Mouse (Mus musculus): Measurements from ENCODE around the gene Mgst2. TPM values are rescaled to one million over a fixed set of nuclear protein-coding genes. Genes with fewer than 3 reads are reported as not detected.

Mgst2 gene
- polyA plus RNA-seq, 1 experiment from 2014 or later: 16.0 TPM

DNA sequence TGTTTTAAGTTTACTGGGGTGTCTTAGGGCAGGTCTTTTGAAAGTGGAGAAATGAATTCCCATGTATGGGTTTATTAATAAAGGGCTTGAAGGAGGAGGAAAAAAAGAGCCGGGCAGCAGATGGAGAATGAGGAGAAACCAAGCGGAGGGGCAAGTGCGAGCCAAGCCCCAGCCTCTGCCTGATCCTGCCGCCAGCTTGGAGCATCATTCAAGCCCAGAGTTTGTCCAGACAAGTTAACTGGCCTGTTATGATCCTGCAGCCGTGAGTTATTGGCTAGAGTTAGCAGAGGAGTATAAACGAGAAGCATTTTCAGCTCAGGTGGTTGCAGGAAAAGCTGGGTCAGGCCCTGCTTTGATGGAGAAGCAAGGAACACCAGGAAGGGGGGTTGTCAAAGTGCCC is 26.2 kb downstream of the Mgst2 start:
- H3K4me2 ChIP-seq: no peak overlapping the region
- H3K9me3 ChIP-seq: no peaks in the 10 kb centered on the region
- 62% methylated on average over 6 of the region's 6 CpGs for WGBS
- no peak overlapping the region for H3K4me3 ChIP-seq
- H3K36me3 ChIP-seq: peaks cover 17% of the 10 kb centered on the region
- no peaks in the 10 kb centered on the region for H3K4me1 ChIP-seq
- H3K9ac ChIP-seq: no peak overlapping the region
- no peak for ATAC-seq (ENCODE audit: insufficient number of reproducible peaks, low FRiP score, low TSS enrichment, low read depth)
- no peaks in the 10 kb centered on the region for H3K27me3 ChIP-seq
- no peak overlapping the region for H3K27ac ChIP-seq

DNA sequence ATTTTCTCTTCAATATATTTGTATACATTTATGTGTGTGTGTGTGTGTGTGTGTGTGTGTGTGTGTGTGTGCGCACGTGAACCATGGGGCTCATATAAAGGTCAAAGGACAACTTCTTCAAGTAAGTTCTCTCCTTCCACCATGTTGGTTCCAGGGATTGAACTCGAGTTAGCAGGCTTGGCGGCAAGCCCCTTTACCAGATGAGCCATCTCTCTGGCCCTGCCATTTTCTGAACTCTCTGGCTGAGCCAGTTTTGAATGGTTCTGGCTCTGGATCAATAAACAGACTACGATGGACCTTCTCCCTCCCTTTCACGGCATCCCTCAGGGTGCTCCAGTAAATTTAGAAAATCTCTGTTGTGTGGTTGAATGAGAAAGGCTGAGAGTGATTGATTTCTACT is 26.6 kb downstream of the Mgst2 start:
- H3K4me1 ChIP-seq: no peaks in the 10 kb centered on the region
- no peak overlapping the region for H3K4me2 ChIP-seq
- no peak overlapping the region for H3K27ac ChIP-seq
- H3K9ac ChIP-seq: no peak overlapping the region
- peaks cover 17% of the 10 kb centered on the region for H3K36me3 ChIP-seq
- WGBS: 77% methylated on average over 6 of the region's 6 CpGs
- H3K27me3 ChIP-seq: no peaks in the 10 kb centered on the region
- no peak overlapping the region for H3K4me3 ChIP-seq
- ATAC-seq (ENCODE audit: insufficient number of reproducible peaks, low FRiP score, low TSS enrichment, low read depth): no peak
- no peaks in the 10 kb centered on the region for H3K9me3 ChIP-seq

GRCm38 (mm10) chr3:51688725-51689124 is 28.6 kb downstream of the Mgst2 start:
- no peak for ATAC-seq (ENCODE audit: insufficient number of reproducible peaks, low FRiP score, low TSS enrichment, low read depth)
- Histone ChIP-seq H3K4me3 (no peak overlapping the region), H3K27me3 (no peaks in the 10 kb centered on the region), H3K36me3 (peaks cover 17% of the 10 kb centered on the region), H3K4me1 (no peaks in the 10 kb centered on the region), H3K4me2 (no peak overlapping the region), H3K9me3 (no peaks in the 10 kb centered on the region), H3K27ac (no peak overlapping the region), H3K9ac (no peak overlapping the region)
- WGBS: 83% methylated on average over 8 of the region's 8 CpGs

DNA sequence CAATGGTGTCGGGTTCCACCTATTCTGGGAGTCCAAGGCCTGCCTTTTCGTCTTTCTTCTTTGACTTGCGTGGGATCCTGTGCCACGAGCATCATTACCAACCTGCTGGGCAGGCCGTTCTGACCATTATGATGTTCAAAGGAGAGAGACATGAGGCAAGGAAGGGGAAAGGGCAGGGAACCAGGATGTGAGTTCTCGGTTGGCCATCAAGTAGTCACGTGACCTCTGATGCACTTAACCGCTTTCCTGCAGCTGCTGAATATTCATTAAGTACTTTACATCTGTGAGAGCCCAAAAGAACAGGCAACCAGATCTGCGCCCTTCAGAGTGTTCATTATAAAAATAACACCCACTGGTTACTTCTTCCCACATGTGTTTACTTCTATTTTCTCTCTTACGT is 33.0 kb downstream of the Mgst2 start:
- peaks cover 17% of the 10 kb centered on the region for H3K36me3 ChIP-seq
- ATAC-seq (ENCODE audit: insufficient number of reproducible peaks, low FRiP score, low TSS enrichment, low read depth): no peak
- 81% methylated on average over 10 of the region's 10 CpGs for WGBS
- H3K4me2 ChIP-seq: no peak overlapping the region
- no peak overlapping the region for H3K9ac ChIP-seq
- no peaks in the 10 kb centered on the region for H3K9me3 ChIP-seq
- H3K4me1 ChIP-seq: no peaks in the 10 kb centered on the region
- H3K27ac ChIP-seq: no peak overlapping the region
- no peak overlapping the region for H3K4me3 ChIP-seq
- no peaks in the 10 kb centered on the region for H3K27me3 ChIP-seq

GRCm38 (mm10) chr3:51694576-51694975 is 34.4 kb downstream of the Mgst2 start:
- Histone ChIP-seq H3K4me1 (no peaks in the 10 kb centered on the region), H3K9me3 (no peaks in the 10 kb centered on the region), H3K27me3 (no peaks in the 10 kb centered on the region), H3K36me3 (peaks cover 10% of the 10 kb centered on the region), H3K9ac (no peak overlapping the region), H3K4me3 (no peak overlapping the region), H3K27ac (no peak overlapping the region), H3K4me2 (no peak overlapping the region)
- no peak for ATAC-seq (ENCODE audit: insufficient number of reproducible peaks, low FRiP score, low TSS enrichment, low read depth)
- 85% methylated on average over 14 of the region's 14 CpGs for WGBS

DNA sequence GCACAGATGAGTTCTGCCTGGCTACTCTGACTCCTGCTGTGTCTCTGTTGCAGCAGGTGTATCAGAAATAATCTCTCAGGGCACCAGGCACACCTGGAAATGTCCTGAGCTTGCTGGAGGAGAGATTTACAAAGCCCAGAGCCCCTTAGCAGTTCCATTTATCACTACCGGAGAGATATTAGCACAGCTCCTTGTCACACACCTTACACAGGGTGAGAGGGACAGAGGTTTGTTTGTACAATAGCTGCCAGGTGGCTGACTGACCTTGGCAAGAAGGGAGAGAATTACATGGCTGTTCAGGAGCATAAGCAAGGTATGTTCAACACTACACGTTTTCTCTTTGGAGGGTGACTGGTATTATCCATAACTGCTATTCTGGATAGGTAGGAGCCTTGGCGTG is 35.6 kb downstream of the Mgst2 start:
- Histone ChIP-seq H3K4me2 (no peak overlapping the region), H3K9ac (no peak overlapping the region), H3K9me3 (no peaks in the 10 kb centered on the region), H3K4me1 (peaks cover 9% of the 10 kb centered on the region), H3K4me3 (no peak overlapping the region), H3K27me3 (no peaks in the 10 kb centered on the region), H3K36me3 (no peaks in the 10 kb centered on the region), H3K27ac (no peak overlapping the region)
- 83% methylated on average over 3 of the region's 3 CpGs for WGBS
- no peak for ATAC-seq (ENCODE audit: insufficient number of reproducible peaks, low FRiP score, low TSS enrichment, low read depth)

GRCm38 (mm10) chr3:51697931-51698330 is 37.8 kb downstream of the Mgst2 start:
- Histone ChIP-seq H3K9me3 (no peaks in the 10 kb centered on the region), H3K36me3 (no peaks in the 10 kb centered on the region), H3K27me3 (no peaks in the 10 kb centered on the region), H3K27ac (no peak overlapping the region), H3K4me1 (peaks cover 29% of the 10 kb centered on the region), H3K4me2 (no peak overlapping the region), H3K9ac (no peak overlapping the region), H3K4me3 (no peak overlapping the region)
- ATAC-seq (ENCODE audit: insufficient number of reproducible peaks, low FRiP score, low TSS enrichment, low read depth): no peak
- WGBS: 85% methylated on average over 3 of the region's 3 CpGs

- no peak overlapping the region for H3K4me3 ChIP-seq
- H3K27me3 ChIP-seq: no peaks in the 10 kb centered on the region
- H3K9me3 ChIP-seq: no peaks in the 10 kb centered on the region
- no peak overlapping the region for H3K9ac ChIP-seq
- H3K4me2 ChIP-seq: peak overlapping the region; percentile 86
- no peaks in the 10 kb centered on the region for H3K36me3 ChIP-seq
- peaks cover 33% of the 10 kb centered on the region for H3K4me1 ChIP-seq
- 12% methylated on average over 4 of the region's 4 CpGs for WGBS
- H3K27ac ChIP-seq: peak overlapping the region; percentile 80; the same call in 1 of the 2 replicates
- ATAC-seq (ENCODE audit: insufficient number of reproducible peaks, low FRiP score, low TSS enrichment, low read depth): no peak
These were observed 40.0 kb downstream of the Mgst2 start for GRCm38 (mm10) chr3:51700123-51700522.

DNA sequence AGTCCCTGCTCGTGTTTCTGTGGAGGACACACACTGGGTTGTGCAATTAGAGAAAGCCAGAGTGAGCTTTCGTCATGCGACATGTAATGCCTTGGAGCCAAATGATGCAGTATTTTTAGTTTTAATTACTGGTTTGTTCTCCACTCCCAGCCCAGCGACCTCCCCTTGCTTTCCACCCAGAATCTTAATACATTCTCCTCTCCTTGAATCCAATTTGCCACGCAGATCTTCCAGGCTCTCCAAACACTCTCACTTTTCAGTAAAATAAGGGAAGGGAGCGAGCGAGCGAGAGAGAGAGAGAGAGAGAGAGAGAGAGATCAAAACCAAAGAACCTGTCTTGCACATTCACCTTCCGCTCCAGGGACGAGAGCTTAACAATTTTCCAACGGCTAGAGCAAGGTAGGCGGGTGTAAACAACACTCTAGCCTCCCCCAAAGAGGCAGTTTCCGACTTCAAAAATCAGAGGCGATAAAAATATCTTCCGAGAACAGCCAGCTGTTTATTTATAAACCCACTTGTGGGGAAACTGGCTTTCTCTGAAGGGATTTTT is 40.6 kb downstream of the Mgst2 start:
- Histone ChIP-seq H3K9ac (no peak overlapping the region), H3K4me3 (peak overlapping the region; percentile 40), H3K9me3 (no peaks in the 10 kb centered on the region), H3K27me3 (no peaks in the 10 kb centered on the region), H3K4me2 (peak overlapping the region; percentile 86), H3K27ac (peak overlapping the region; percentile 80), H3K4me1 (peaks cover 33% of the 10 kb centered on the region), H3K36me3 (no peaks in the 10 kb centered on the region)
- no peak for ATAC-seq (ENCODE audit: insufficient number of reproducible peaks, low FRiP score, low TSS enrichment, low read depth)
- 7% methylated on average over 15 of the region's 15 CpGs for WGBS

- peak overlapping the region; percentile 40 for H3K4me3 ChIP-seq
- under 1% methylated on average over 27 of the region's 27 CpGs for whole genome bisulfite sequencing
- H3K9me3 ChIP-seq: no peaks in the 10 kb centered on the region
- H3K27me3 ChIP-seq: no peaks in the 10 kb centered on the region
- H3K9ac ChIP-seq: peak overlapping the region; percentile 42; the same call in 1 of the 2 replicates
- H3K4me1 ChIP-seq: peaks cover 33% of the 10 kb centered on the region
- H3K27ac ChIP-seq: peak overlapping the region; percentile 80
- H3K4me2 ChIP-seq: peak overlapping the region; percentile 86
- ATAC-seq (ENCODE audit: insufficient number of reproducible peaks, low FRiP score, low TSS enrichment, low read depth): peak; percentile 82
- no peaks in the 10 kb centered on the region for H3K36me3 ChIP-seq
These were observed 41.2 kb downstream of the Mgst2 start for GRCm38 (mm10) chr3:51701281-51701751.

GRCm38 (mm10) chr3:51701950-51702349 is 41.8 kb downstream of the Mgst2 start:
- peak overlapping the region; percentile 42; the same call in 1 of the 2 replicates for H3K9ac ChIP-seq
- WGBS: 9% methylated on average over 13 of the region's 13 CpGs

DNA sequence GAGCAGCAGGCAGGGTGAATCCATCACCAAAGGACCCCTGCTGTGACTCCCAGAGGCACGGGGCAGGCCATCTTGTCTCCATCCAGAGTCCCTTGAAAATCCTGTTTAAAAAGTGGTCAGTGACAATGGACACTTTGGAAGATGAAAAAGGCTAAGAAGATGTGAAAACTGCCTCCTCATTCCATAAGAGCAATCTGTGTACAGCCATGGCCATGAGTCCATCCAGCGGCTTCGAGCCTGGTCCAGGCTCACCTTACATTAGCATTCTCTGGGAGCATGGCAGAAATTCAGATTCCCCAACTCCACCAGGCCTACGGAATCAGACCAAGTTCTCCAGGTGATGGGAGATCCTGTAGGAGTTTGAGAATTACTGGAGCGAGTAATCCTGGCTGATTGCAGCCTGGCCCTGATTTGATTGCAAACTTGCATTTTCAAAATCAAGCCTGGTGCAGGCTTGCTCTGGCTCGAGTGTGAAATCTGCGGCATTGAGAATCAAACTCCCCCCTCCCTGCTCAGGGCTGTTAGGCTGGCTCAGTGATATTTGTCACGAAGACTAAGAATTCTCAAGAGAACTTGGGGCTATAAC is 42.6 kb downstream of the Mgst2 start:
- 63% methylated on average over 8 of the region's 8 CpGs for WGBS
- Histone ChIP-seq H3K9me3 (no peaks in the 10 kb centered on the region), H3K4me1 (peaks cover 33% of the 10 kb centered on the region), H3K27me3 (no peaks in the 10 kb centered on the region), H3K4me3 (no peak overlapping the region), H3K4me2 (no peak overlapping the region), H3K36me3 (no peaks in the 10 kb centered on the region), H3K27ac (no peak overlapping the region), H3K9ac (no peak overlapping the region)
- no peak for ATAC-seq (ENCODE audit: insufficient number of reproducible peaks, low FRiP score, low TSS enrichment, low read depth)

More at GRCm38 (mm10) chr3:51701950-51702349, 41.8 kb downstream of the Mgst2 start:
- H3K4me2 ChIP-seq: peak overlapping the region; percentile 86
- peaks cover 33% of the 10 kb centered on the region for H3K4me1 ChIP-seq
- ATAC-seq (ENCODE audit: insufficient number of reproducible peaks, low FRiP score, low TSS enrichment, low read depth): peak; percentile 31
- no peaks in the 10 kb centered on the region for H3K36me3 ChIP-seq
- H3K4me3 ChIP-seq: peak overlapping the region; percentile 40
- no peaks in the 10 kb centered on the region for H3K27me3 ChIP-seq
- H3K27ac ChIP-seq: peak overlapping the region; percentile 80
- H3K9me3 ChIP-seq: no peaks in the 10 kb centered on the region
